Mouse (Mus musculus) gastrocnemius, postnatal 14 days (tissue): ENCODE measurements at regions not wholly inside any gene's neighbourhood (a gene's known extent, or its start where the extent isn't known, plus 50 kb on each side); places are given as distances from the start of the nearest gene placed in this dataset.

Experiments
- DNase-seq: peaks from one replicate; pipeline ENCODE4 v3.0.0; 2021; ENCODE audit warnings: mixed read lengths
- intact Hi-C: fragments of 180-260 bp; cut with DNase I; formaldehyde crosslinking; loops from one replicate; pipeline ENCODE4 v1.15.1; 2025; ENCODE audit warnings: low total_unique reads

DNA sequence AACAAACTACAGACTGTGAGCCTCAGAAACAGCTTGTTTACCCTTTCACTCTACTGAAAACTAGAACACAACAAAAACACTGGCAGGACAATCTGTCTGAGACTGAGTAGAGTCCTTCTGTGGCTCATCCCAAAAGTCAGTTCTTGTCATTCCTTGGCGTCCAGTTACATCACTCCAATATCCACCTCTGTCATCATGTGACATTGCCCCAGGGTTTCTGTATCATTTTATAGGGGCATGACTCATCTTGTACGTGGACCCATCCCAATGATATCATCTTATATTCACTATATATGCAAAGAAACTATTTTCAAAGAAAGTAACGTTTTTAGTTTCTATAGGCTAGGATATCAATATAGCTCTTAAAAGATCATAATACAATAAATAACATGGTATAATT is 152.3 kb downstream of the Dkk2 start:
- no peak for DNase-seq
- intact Hi-C loops = no loop called here

DNA sequence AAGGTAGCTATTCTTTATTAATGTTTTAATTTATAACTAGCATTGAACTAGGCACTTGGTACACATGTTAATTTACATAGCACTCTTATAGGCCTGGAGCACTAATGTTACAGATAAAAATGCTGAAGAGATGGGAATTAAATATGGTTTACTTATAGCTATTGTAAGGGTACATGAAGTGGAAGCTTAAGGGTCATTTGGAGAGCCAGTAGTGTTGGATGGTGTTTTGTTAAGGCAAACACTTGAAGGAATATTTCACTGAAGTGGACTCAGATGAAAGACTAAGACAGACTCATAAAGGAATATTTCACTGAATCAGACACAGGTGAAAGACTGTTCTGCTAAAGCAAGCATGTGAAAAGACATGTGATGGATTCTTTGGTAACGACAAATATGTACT is 172.7 kb downstream of the Dkk2 start:
- intact Hi-C loops = no loop called here
- no peak for DNase-seq

DNA sequence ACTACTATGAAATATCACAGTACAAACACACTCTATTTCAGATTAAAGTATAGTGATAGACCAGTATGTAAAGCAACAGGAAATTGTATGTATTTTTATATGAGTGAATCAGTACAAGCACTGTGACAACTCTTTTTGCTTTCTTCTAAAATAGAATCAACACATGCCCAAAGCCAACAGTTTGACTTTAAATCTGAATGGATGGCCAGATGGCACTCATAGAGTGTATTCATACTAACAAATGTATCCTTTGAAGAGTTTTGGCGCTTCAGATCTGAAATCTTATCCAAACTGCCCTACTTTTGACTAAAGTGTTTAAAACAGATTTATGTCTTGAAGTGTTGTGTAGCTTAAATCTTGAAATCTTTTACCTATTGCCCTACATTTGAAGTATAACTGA is 184.5 kb downstream of the Dkk2 start:
- no peak for DNase-seq
- intact Hi-C loops = no loop called here

DNA sequence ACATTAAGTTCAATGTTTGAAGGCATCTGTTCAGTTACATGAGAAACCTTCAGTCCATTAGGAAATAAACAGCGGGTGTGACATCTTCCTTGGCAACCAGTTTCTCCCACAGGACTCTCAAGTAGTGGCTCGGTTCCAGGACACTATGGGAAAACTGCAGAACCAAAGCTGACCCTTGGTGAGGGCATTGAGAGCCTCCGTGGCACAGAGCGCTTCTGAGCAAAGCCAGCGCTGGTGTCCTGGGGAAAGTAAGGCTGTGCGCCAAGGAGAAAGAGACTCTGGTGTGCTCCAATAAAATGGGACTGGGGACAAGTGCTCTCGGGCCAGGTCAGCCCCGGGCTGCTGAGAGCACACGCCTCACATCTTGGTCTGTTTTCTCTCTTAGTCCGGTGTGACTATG is 189.7 kb downstream of the Dkk2 start:
- intact Hi-C loops = no loop called here
- DNase-seq = peak; percentile 66

DNA sequence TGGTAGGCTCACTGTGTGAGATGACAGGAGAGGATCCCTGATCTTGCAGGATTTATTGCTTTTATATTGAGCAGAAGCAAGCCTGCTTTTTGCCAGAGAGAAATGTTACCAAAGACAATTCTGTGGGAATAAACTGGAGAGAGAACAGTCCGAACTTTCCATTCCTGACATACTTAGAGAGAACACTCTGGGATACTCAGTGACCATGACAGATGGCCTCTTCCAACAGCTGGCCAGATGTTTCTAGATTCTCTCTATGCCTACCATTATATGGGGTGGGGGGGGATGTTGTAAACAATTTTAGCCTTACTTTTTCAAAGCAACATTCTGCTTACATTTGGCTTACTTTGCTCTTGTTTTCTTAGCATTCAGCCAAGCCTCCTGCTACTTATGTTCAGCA is 192.7 kb downstream of the Dkk2 start:
- no peak for DNase-seq
- intact Hi-C loops = no loop called here

DNA sequence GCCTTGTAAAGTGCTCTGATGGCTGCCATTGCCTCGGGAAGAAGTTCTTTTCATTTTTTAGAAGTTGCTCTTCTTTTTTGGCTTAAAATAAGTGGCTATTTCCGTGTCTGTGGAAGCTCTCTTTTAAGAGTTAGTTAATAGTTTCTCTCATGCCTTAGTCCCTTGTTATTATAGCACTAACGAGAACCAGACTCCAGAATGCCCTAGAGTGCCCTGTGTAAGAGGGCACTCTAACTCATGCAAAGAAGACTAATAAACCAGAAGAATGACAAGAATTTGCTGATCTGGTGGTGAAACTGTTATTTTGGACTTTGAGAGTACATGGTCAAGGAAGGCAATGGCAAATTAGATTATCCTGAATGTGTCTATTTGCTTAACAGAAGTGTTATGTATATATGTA is 202.6 kb downstream of the Dkk2 start:
- intact Hi-C loops = no loop called here
- DNase-seq = no peak

DNA sequence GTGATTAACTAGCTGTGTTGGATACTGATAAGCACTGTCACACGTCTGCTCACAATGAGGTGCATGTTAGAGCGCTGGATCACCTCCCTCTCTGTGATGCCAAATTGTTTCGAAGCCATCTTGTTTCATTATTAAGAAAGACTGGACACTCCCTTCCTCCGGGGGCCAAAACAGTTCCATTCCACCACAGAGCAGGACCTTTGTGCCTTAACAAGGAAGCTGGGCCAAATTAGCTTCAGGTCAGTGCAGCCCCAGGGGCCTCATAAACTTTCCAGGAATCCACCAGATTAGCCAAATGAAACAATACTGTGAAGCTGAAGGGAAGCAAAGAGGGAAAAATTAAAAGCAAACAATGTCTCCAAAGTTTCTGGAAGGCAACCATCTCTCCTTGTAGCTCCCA is 241.9 kb downstream of the Dkk2 start:
- intact Hi-C loops = no loop called here
- DNase-seq = peak; percentile 5

DNA sequence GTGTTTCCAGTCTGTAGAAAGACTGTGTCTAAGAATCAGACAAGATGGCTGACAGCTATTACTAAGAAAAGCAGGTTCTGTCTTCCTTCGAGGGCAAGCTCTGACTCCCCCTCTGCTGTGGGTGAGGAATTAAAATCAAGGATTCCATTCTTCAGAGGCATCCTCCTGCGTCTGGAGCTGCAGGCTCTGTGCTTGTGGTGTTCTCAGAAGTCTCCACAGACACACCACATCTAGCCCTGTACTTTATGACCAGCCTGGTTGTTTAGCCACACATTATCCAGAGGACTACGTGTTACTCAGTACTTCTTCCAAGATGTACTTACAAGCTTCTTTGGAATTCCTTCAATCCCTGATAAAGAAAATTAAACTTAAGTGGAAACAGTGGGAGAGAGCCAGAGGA is 258.5 kb downstream of the Dkk2 start:
- no peak for DNase-seq
- intact Hi-C loops = no loop called here

DNA sequence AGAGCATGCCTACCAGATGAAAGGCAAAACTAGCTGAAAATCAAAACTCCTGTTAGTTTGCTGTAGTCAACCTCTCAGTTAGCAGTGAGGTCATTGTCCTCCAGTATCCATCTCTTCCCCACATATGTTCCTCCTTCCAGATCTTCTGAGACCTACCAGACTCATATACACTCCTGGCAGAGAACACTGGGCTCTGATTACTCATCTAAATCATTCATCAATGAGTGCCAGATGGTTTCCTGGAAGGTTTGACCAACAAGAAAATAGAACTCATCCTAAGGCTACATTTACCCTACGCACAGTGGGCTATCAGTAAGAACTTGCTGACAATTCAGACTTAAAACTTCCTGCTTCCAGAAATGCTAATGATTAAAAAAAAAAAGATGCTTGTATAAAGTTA is 260.8 kb downstream of the Dkk2 start:
- no peak for DNase-seq
- intact Hi-C loops = no loop called here

DNA sequence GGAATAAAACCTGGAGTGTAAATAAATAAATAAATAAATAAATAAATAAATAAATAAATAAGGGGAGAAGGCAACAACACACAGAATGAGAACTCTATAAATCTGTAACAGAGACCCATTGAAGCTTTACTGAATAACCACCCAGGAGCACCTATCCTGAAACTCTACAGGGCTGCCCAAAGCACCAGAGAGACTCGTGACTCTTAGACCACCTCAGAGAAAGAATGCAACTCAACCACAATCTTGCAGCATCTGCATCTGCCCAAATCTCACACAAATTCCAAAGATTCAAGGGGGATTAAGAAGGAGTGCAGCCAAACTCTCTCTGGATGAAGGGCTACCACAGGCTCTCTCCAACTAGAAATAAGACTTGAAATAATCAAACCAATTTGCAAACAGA is 264.5 kb downstream of the Dkk2 start:
- no peak for DNase-seq
- intact Hi-C loops = no loop called here

DNA sequence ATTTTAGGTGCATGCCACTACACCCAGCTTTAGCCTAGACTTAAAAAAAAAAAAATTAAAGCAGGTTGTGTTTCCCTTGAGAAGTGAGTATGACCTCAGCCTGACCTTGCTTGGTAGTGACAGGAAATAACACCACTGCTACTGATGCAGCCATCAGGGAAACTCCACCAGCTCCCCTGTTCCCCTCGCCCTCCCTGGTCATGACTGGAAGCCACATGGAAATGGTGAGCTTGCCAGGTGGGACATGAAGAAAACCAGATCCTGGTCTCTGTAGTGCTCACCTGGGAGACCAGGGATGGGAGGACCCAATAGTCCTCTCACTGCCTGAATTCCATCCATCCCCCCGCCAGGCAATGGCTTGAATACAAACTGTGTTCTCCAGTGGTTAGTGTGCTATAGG is 268.1 kb downstream of the Dkk2 start:
- DNase-seq = no peak
- intact Hi-C loops = no loop called here

DNA sequence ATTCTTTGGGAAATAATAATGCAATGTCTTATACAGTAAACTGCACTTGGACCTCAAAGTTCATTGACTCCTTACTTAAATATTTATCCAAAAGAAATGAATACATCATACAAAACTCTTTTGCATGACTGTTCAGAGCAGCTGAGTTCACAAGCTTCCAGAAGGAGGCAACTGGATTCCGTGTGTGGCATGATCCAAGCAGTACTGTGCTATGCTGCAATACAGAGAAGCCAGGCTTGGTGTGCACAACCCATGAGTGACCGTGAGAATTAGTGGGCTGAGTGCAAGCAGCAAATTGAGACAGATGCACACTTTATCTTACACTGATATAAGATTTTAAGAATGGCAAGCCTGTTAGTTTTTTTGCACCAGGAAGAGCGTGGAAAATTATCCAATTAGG is 270.0 kb upstream of the Gimd1 start:
- no peak for DNase-seq
- intact Hi-C loops = no loop called here

DNA sequence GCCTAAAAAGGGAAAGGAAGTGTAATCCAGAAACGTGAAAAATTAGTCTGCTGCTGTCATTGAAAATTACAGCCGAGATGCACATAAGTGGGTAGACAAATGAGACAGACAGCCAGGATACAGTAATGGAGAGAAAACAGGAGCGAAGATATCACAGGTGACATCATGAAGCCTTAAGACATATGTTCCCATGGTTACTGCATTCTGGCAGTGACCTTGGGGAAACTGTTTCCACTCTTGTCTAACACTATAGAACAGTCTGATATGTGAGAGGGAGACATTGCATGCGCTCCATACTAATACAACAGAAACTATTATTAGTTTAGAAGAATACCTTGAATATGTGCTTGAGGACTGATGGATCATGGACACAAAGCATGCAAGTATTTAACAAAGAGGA is 254.0 kb upstream of the Gimd1 start:
- no peak for DNase-seq
- intact Hi-C loops = no loop called here

DNA sequence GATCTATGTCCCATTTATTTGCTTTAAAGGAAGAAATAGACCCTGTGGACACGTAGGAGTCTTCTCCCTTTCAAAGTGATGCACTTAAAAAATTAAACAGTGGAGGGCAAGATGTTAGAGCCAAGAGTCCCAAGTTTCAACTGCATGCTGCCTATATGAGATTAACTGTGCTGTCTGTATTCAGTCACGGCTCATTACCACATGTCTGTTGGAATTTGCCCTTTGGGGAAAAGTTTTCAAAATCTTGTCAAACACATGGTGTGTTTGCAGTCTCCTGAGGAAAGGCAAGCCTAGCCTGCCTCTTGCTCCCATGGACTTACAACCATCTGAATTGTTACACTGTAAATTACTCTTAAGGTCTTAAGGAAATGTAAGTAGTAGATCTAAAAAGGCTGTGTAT is 211.9 kb upstream of the Gimd1 start:
- intact Hi-C loops = loop anchor here (10.0 kb wide), 1 partner anchor 277 kb away; no protein-coding TSS in a partner anchor
- DNase-seq = no peak

DNA sequence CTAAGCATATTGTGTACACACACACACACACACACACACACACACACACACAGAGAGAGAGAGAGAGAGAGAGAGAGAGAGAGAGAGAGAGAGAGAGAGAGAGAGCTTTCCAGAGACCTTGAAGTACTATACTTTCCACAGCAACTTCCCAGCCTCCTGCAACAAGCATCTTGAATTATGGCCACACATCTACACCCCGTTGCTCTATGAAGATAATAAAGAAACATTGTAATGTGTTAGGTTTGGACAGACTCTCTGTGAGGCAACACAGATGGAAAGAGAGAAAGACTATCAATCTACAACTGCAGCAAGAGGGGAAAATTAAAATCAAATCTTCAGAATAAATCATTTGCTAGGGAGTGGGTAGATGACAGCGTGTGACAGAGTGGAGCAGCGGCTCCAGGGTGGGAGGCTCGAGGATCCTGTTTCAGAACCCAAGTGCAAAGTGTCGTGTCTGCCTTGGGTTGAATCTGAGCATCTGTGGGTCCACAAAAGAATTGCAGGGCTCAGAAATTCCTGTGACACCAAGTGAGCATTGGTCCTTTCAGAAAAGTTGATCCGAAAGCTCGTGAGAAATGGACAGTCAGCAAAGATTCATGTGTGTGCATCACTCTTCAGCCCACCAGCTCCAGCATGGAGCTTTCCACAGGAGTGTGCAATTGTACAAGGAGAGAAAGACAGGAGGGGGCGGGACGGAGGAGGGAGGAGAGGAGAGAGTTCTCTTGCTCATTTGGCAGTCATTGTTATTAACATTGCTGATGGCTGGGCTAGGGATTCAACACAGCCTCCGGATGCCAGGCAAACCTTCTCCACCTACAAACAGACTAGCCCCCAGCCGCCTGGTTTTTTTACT is 203.6 kb upstream of the Gimd1 start:
- intact Hi-C loops = no loop called here
- DNase-seq = no peak

DNA sequence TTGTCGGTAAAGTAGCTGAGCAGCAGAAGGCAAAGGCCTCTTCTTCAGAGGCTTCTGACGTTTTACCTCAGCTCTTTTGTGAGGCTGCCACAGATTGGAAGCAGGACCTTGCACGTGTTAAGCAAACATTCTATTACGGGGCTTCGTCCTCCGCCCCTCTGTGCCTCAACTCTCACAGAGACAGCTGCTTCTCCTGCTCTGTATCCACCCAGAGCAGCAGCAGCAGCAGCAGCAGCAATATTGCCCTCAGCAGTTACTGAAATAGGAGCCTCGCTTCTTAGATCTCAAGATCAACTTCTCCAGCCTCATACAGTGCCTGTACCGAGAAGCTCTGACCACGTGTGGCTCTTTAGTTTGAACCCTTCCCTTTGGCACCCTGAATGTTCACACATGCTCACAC is 202.4 kb upstream of the Gimd1 start:
- intact Hi-C loops = no loop called here
- DNase-seq = no peak

DNA sequence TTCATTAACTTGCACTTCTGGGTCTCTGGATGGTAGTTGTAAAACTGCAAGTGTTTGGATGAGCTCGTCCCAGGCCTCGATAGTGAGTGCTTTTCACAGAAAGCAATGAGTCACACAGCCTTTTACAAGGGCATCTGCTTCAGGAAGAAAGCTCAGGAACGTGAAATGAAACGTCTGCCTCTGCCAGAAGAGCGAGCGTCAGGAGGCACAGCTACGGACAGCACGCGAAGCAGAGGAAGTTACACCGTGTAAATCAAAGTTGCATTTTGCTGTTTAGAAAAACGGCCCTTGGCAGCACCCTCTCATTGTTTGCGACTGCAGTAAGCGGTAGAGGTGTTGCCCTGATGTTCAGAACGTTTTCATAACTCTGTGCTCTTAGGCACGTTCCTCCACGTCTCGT is 201.5 kb upstream of the Gimd1 start:
- no peak for DNase-seq
- intact Hi-C loops = no loop called here

DNA sequence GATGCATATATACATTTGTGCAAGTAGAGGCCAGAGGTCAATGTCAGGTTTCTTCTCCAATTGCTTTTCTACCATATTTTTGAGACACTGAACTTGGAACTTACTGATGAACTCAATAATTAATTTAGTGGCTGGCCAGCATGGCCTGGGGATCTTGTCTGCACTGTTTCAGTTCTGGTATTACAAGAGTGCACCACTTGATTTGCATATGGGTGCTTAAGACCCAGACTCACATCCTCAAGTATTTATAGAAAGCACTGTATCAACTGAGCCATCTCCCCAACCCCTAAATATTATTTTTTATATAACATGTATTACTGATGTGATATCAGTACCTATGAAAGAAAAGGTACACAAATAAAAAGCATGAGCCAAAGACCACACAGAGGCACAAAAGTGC is 197.8 kb upstream of the Gimd1 start:
- DNase-seq = no peak
- intact Hi-C loops = no loop called here

DNA sequence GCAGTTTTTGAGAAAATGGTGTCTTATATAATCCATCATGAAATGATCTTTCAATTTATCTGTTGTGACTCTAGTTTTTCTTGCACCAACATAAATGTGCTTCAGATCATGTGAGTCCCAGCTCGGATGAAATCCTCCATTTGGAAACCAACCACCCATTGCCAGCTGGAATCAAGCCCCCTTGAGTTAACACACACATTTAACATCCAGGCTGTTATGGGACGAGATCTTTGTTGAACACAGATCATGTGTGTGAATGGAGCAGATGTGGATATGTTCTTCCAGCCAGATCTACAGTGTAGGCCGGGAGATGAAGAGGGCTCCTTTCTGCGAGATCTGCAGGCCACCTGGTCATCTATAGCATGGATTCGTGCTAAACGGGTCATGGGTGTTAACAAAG is 188.4 kb upstream of the Gimd1 start:
- DNase-seq = no peak
- intact Hi-C loops = no loop called here

DNA sequence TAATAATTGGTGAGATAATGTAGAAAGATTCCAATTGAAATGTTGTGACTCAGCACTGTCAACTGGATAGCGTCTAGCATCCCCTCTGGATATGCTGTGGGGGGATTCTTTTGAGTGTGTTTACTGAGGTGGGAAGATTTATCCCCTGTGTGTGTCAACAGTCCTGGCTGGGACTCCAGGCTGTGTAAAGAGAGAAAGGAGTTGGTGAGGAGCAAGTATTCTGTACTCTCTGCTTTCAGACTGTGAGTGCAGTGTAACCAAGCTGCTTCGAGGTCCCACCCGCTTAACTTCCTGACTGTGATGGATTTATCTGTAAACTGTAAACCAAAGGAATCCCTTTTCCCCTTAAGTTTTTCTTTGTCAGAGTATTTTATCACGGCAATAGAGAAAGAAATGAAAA is 175.7 kb upstream of the Gimd1 start:
- no peak for DNase-seq
- intact Hi-C loops = no loop called here

DNA sequence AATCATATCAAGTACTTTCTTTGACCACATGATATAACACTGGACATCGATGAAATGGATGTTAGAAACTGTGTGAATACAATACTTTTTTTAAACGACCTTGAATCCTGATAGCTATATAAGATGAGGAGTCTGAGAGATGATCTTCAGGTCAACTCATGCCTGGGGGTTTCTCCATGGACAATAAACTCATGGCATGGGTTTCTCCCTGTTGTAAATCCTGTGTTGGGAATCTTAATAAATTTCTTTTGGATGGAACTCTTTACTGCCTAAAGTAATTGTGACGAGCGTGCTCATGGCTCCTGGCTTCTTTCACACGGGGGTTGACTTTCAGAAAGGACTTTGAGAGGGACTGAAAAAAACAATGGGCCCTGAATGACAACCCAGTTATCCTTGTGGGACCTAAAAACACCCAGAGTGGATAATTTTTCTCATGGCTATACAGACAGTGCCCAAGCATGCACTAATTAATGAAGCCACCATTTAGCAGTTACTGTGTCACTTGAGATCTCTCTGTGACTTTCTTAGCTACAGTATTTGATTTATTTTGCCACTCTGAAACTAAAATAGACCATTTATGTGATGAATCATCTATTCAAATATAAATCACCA is 167.2 kb upstream of the Gimd1 start:
- no peak for DNase-seq
- intact Hi-C loops = no loop called here

DNA sequence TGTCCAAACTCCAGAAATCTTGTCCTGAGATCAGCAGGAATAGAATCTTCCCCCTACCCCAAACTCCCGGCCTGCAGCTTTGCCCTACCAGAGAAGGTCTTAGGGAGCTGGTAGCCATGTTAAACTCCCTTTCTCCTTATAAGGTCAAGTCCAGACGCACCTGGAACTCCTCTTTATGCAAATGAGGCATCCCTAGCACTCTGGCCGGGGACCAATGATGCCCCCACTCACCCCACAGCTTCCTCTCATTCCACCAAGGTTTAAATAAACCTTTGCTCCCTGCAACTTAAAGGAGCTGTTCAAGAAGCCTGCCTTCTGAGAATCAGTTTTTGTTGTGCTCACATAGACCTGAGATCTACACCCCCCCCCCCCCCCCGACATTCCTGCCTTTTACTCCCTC is 158.6 kb upstream of the Gimd1 start:
- intact Hi-C loops = no loop called here
- no peak for DNase-seq
